Mouse (Mus musculus): ENCODE data around the gene Ier5l. TPM values are rescaled to one million over a fixed set of nuclear protein-coding genes. Genes with fewer than 3 reads are reported as not detected.

Ier5l gene
- total and polyA plus RNA-seq, 3 experiments: not detected

DNA sequence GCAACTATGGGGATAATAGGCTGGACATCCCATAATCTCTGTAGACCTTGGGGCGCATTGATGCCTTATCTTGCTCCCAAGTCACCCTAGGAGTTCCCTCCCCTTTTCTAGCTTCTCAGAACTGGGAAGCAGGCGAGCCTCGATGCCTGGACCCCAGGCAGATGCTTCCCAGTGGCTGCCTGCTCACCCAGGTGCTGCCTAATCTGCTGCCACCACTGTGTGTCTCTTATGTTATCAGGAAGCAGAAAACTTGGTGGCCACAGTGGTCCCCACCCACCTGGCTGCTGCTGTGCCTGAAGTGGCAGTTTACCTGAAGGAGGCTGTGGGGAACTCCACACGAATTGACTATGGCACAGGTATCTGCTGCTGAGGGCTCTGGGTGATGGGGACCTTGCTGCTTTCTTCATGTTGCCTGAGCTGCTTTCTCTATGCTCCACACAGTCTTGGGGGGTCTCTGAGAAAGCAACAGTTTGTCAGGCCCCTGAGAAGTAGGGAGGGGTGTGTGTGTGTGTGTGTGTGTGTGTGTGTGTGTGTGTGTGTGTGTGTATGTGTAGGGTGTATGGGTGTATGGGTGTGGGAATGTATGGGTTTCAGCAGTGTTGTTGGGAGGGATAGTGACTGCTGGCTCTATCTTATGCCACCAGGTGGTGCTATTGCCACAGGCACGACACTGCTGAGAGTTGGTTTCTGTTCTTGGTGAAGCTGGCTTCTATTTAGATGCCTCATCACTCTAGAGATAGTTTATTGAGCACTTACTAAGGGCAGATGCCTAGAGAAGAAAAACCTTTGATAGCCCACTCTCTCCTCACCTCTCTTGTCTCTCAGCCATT lies 38.5 kb downstream of the Ier5l start:
- Histone ChIP-seq H3K9me3 (replicated peaks) (no peaks in the 10 kb centered on the region), H3K27me3 (ENCODE audit: insufficient read depth, low read length) (no peaks in the 10 kb centered on the region; the same call in 1 of the 2 replicates), H3K4me3 (ENCODE audit: low read depth, low read length) (peak overlapping the region; percentile 20; the same call in 1 of the 2 replicates), H3K4me1 (ENCODE audit: insufficient read depth, low read depth, low read length) (peaks cover 56% of the 10 kb centered on the region), H3K36me3 (replicated peaks) (peaks cover 100% of the 10 kb centered on the region)
- no peak for ATAC-seq (ENCODE audit: extremely low read depth, insufficient number of reproducible peaks, low FRiP score, poor library complexity, severe bottlenecking)
- TF ChIP-seq CTCF (IDR thresholded peaks at IDR 0.05; ENCODE audit: low read depth, low read length) (peak; percentile 97), GATA1 (IDR thresholded peaks at IDR 0.05; ENCODE audit: borderline replicate concordance, low read length) (no peak)
- DNase-seq (ENCODE audit: low spot score): peak; percentile 67

DNA sequence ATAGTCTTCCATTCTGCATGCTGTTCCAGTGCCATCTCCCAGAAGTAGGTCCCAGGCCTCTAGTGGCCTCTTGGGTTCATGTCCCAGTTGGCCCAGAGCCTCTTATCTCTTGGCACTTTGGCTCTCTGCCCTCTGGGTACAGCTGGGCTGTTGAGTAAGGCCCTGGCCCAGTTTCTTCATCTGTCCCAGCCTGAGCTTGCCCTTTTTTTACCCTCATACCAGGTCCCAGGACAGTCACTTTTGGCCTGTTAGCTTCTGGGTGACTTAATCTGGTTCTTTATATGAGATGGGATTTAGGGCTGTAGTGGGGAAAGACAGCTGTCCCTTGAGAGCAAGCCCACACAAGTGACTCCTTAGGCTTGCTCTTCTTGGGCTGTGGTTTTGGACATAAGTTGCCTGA lies 44.9 kb downstream of the Ier5l start:
- no peaks in the 10 kb centered on the region for H3K27me3 ChIP-seq (ENCODE audit: insufficient read depth, low read length)
- H3K4me1 ChIP-seq (ENCODE audit: insufficient read depth, low read depth, low read length): peaks cover 27% of the 10 kb centered on the region
- no peak for TF ChIP-seq GATA1 (IDR thresholded peaks at IDR 0.05; ENCODE audit: borderline replicate concordance, low read length)
- no peak for TF ChIP-seq TAL1 (conservative IDR thresholded peaks at IDR 0.05; ENCODE audit: low read depth, low read length)
- TF ChIP-seq POLR2AphosphoS5 (IDR thresholded peaks at IDR 0.05; ENCODE audit: insufficient replicate concordance, low read depth, low read length): no peak
- no peak for TF ChIP-seq CTCF (IDR thresholded peaks at IDR 0.05; ENCODE audit: low read depth, low read length)
- no peak for TF ChIP-seq GATA2 (IDR thresholded peaks at IDR 0.05; ENCODE audit: borderline replicate concordance, low read depth, low read length)
- ATAC-seq (ENCODE audit: extremely low read depth, insufficient number of reproducible peaks, low FRiP score, poor library complexity, severe bottlenecking) (no peak), DNase-seq (ENCODE audit: low spot score) (no peak)
- H3K4me3 ChIP-seq (ENCODE audit: low read depth, low read length): no peak overlapping the region
- peaks cover 85% of the 10 kb centered on the region for H3K36me3 ChIP-seq (replicated peaks)
- H3K9me3 ChIP-seq (replicated peaks): no peaks in the 10 kb centered on the region

Other genes with a start within 250 kb of the Ier5l start
- gene Lrrc8a, start 236.5 kb downstream of the Ier5l start, total RNA-seq (2014; fragmentation: Nextera tagmentation): 21.7 and 22.4 TPM in 2 replicates
- 6.7 and 7.4 TPM in 2 replicates for gene Lrrc8a, start 236.5 kb downstream of the Ier5l start, total RNA-seq (2017)
- gene Lrrc8a, start 236.5 kb downstream of the Ier5l start, polyA plus RNA-seq (2012): 3.3 and 5.0 TPM in 2 replicates
- gene Gm28035, start 233.7 kb downstream of the Ier5l start, total RNA-seq (2014; fragmentation: Nextera tagmentation): 1.8 and 2.6 TPM in 2 replicates
- 0.12 TPM in 1 of 2 replicates, not detected in the other for gene Gm28035, start 233.7 kb downstream of the Ier5l start, total RNA-seq (2017)
- gene Gm28035, start 233.7 kb downstream of the Ier5l start, polyA plus RNA-seq (2012): 3.3 and 4.2 TPM in 2 replicates
- 24.6 and 27.5 TPM in 2 replicates for gene Phyhd1, start 208.0 kb downstream of the Ier5l start, total RNA-seq (2014; fragmentation: Nextera tagmentation)
- 0.66 and 0.93 TPM in 2 replicates for gene Phyhd1, start 208.0 kb downstream of the Ier5l start, total RNA-seq (2017)
- gene Phyhd1, start 208.0 kb downstream of the Ier5l start, polyA plus RNA-seq (2012): 1.4 and 1.8 TPM in 2 replicates
- gene Gm28038, start 193.2 kb downstream of the Ier5l start, total RNA-seq (2014; fragmentation: Nextera tagmentation): not detected in 2 replicates
- not detected in 2 replicates for gene Gm28038, start 193.2 kb downstream of the Ier5l start, total RNA-seq (2017)
- gene Gm28038, start 193.2 kb downstream of the Ier5l start, polyA plus RNA-seq (2012): not detected in 2 replicates
- gene Dolk, start 187.9 kb downstream of the Ier5l start, total RNA-seq (2014; fragmentation: Nextera tagmentation): 5.0 TPM in 2 replicates
- gene Dolk, start 187.9 kb downstream of the Ier5l start, total RNA-seq (2017): 16.1 and 16.9 TPM in 2 replicates
- gene Dolk, start 187.9 kb downstream of the Ier5l start, polyA plus RNA-seq (2012): 6.1 and 7.2 TPM in 2 replicates
- gene Nup188, start 187.8 kb downstream of the Ier5l start, total RNA-seq (2014; fragmentation: Nextera tagmentation): 62.8 and 77.7 TPM in 2 replicates
- gene Nup188, start 187.8 kb downstream of the Ier5l start, total RNA-seq (2017): 22.1 and 24.4 TPM in 2 replicates
- 89.5 and 106 TPM in 2 replicates for gene Nup188, start 187.8 kb downstream of the Ier5l start, polyA plus RNA-seq (2012)
- gene Sh3glb2, start 114.9 kb downstream of the Ier5l start, total RNA-seq (2014; fragmentation: Nextera tagmentation): 20.8 and 24.8 TPM in 2 replicates
- gene Sh3glb2, start 114.9 kb downstream of the Ier5l start, total RNA-seq (2017): 31.3 and 47.2 TPM in 2 replicates
- 23.3 and 24.9 TPM in 2 replicates for gene Sh3glb2, start 114.9 kb downstream of the Ier5l start, polyA plus RNA-seq (2012)
- gene Miga2, start 110.0 kb downstream of the Ier5l start, total RNA-seq (2014; fragmentation: Nextera tagmentation): 9.5 and 12.0 TPM in 2 replicates
- gene Miga2, start 110.0 kb downstream of the Ier5l start, total RNA-seq (2017): 9.2 and 13.5 TPM in 2 replicates
- 8.1 and 9.0 TPM in 2 replicates for gene Miga2, start 110.0 kb downstream of the Ier5l start, polyA plus RNA-seq (2012)
- 16.0 and 17.3 TPM in 2 replicates for gene Dolpp1, start 82.0 kb downstream of the Ier5l start, total RNA-seq (2014; fragmentation: Nextera tagmentation)
- 23.2 and 25.0 TPM in 2 replicates for gene Dolpp1, start 82.0 kb downstream of the Ier5l start, total RNA-seq (2017)
- 25.8 and 28.0 TPM in 2 replicates for gene Dolpp1, start 82.0 kb downstream of the Ier5l start, polyA plus RNA-seq (2012)
- gene Crat, start 58.4 kb downstream of the Ier5l start, total RNA-seq (2014; fragmentation: Nextera tagmentation): 28.6 and 44.4 TPM in 2 replicates
- 16.1 and 17.2 TPM in 2 replicates for gene Crat, start 58.4 kb downstream of the Ier5l start, total RNA-seq (2017)
- 34.2 and 43.2 TPM in 2 replicates for gene Crat, start 58.4 kb downstream of the Ier5l start, polyA plus RNA-seq (2012)
- 87.0 and 106 TPM in 2 replicates for gene Ptpa, start 58.2 kb downstream of the Ier5l start, total RNA-seq (2014; fragmentation: Nextera tagmentation)
- gene Ptpa, start 58.2 kb downstream of the Ier5l start, total RNA-seq (2017): 74.1 and 81.5 TPM in 2 replicates
- gene Ptpa, start 58.2 kb downstream of the Ier5l start, polyA plus RNA-seq (2012): 502 and 583 TPM in 2 replicates
- 1.3 TPM in 1 of 2 replicates, not detected in the other for gene Cstad, start 120.8 kb upstream of the Ier5l start, total RNA-seq (2014; fragmentation: Nextera tagmentation)
- 0.76 and 1.6 TPM in 2 replicates for gene Cstad, start 120.8 kb upstream of the Ier5l start, total RNA-seq (2017)
- not detected in 2 replicates for gene Cstad, start 120.8 kb upstream of the Ier5l start, polyA plus RNA-seq (2012)